Mouse (Mus musculus) thymus, postnatal 14 days (tissue): ENCODE measurements around the gene Robo2.

ENCODE experiments used
- DNase-seq: peaks from one replicate; pipeline ENCODE4 v3.0.0; 2021

Gene Robo2

GRCm38 (mm10) chr16:74321666-74322371 is 89.8 kb downstream of the Robo2 start:
- DNase-seq, result no peak

GRCm38 (mm10) chr16:74316150-74316549 is 95.5 kb downstream of the Robo2 start:
- no peak for DNase-seq

- no peak for DNase-seq
These were observed 98.4 kb downstream of the Robo2 start for GRCm38 (mm10) chr16:74313222-74313621.

- no peak for DNase-seq
These were observed 104.1 kb downstream of the Robo2 start for GRCm38 (mm10) chr16:74307543-74307887.

GRCm38 (mm10) chr16:74306876-74307542 is 104.6 kb downstream of the Robo2 start:
- DNase-seq, result no peak

- no peak for DNase-seq
These were observed 123.7 kb downstream of the Robo2 start for GRCm38 (mm10) chr16:74287878-74288277.

GRCm38 (mm10) chr16:74282549-74282948 is 129.1 kb downstream of the Robo2 start:
- no peak for DNase-seq

GRCm38 (mm10) chr16:74276855-74277573 is 134.6 kb downstream of the Robo2 start:
- no peak for DNase-seq

GRCm38 (mm10) chr16:74274596-74274995 is 137.0 kb downstream of the Robo2 start:
- DNase-seq, result no peak

- DNase-seq, result no peak
These were observed 138.6 kb downstream of the Robo2 start for GRCm38 (mm10) chr16:74272993-74273392.

GRCm38 (mm10) chr16:74258241-74258640 is 153.4 kb downstream of the Robo2 start:
- no peak for DNase-seq

GRCm38 (mm10) chr16:74244452-74244851 is 167.2 kb downstream of the Robo2 start:
- no peak for DNase-seq

- DNase-seq, result no peak
These were observed 170.1 kb downstream of the Robo2 start for GRCm38 (mm10) chr16:74241534-74241933.

- no peak for DNase-seq
These were observed 174.2 kb downstream of the Robo2 start for GRCm38 (mm10) chr16:74237411-74237930.

GRCm38 (mm10) chr16:74234393-74235059 is 177.1 kb downstream of the Robo2 start:
- no peak for DNase-seq

- DNase-seq, result no peak
These were observed 178.0 kb downstream of the Robo2 start for GRCm38 (mm10) chr16:74233596-74233995.

GRCm38 (mm10) chr16:74227285-74227684 is 184.3 kb downstream of the Robo2 start:
- no peak for DNase-seq

GRCm38 (mm10) chr16:74225423-74226272 is 186.0 kb downstream of the Robo2 start:
- no peak for DNase-seq

- DNase-seq, result no peak
These were observed 189.1 kb downstream of the Robo2 start for GRCm38 (mm10) chr16:74222501-74222900.

- DNase-seq, result no peak
These were observed 194.7 kb downstream of the Robo2 start for GRCm38 (mm10) chr16:74216879-74217415.

- DNase-seq, result no peak
These were observed 195.8 kb downstream of the Robo2 start for GRCm38 (mm10) chr16:74215791-74216190.

- no peak for DNase-seq
These were observed 210.9 kb downstream of the Robo2 start for GRCm38 (mm10) chr16:74200705-74201104.
